Mouse (Mus musculus): Measurements from ENCODE around the gene Ncstn. TPM values are rescaled to one million over a fixed set of nuclear protein-coding genes. Genes with fewer than 3 reads are reported as not detected.

Gene Ncstn
- polyA plus RNA-seq, 1 experiment from 2014 or later = 136 TPM

GRCm38 (mm10) chr1:172122671-172123070 lies 40.1 kb upstream of the Ncstn start:
- H3K4me3 ChIP-seq (ENCODE audit: low read length) = no peak overlapping the region
- no peak overlapping the region for H3K4me2 ChIP-seq (replicated peaks; ENCODE audit: low read depth, low read length)
- ATAC-seq (ENCODE audit: low FRiP score, low TSS enrichment) = no peak
- H3K27ac ChIP-seq (ENCODE audit: low read depth, low read length) = no peak overlapping the region
- peaks cover 5% of the 10 kb centered on the region for H3K4me1 ChIP-seq (ENCODE audit: control insufficient read depth, insufficient read depth, low read length)
- no peak overlapping the region for H3K9ac ChIP-seq (ENCODE audit: low read depth, low read length)
- no peaks in the 10 kb centered on the region for H3K9me3 ChIP-seq (ENCODE audit: control insufficient read depth, low read length)
- 67% methylated on average over 2 of the region's 2 CpGs for WGBS
- peaks cover 59% of the 10 kb centered on the region for H3K36me3 ChIP-seq (ENCODE audit: control insufficient read depth, insufficient read depth, low read length)
- no peaks in the 10 kb centered on the region for H3K27me3 ChIP-seq (ENCODE audit: control insufficient read depth, insufficient read depth, low read length)

- Histone ChIP-seq H3K9ac (ENCODE audit: low read depth, low read length) (no peak overlapping the region), H3K4me1 (ENCODE audit: control insufficient read depth, insufficient read depth, low read length) (no peaks in the 10 kb centered on the region), H3K4me2 (replicated peaks; ENCODE audit: low read depth, low read length) (no peak overlapping the region), H3K27me3 (ENCODE audit: control insufficient read depth, insufficient read depth, low read length) (no peaks in the 10 kb centered on the region), H3K4me3 (ENCODE audit: low read length) (no peak overlapping the region), H3K27ac (ENCODE audit: low read depth, low read length) (no peak overlapping the region), H3K36me3 (ENCODE audit: control insufficient read depth, insufficient read depth, low read length) (peaks cover 88% of the 10 kb centered on the region), H3K9me3 (ENCODE audit: control insufficient read depth, low read length) (no peaks in the 10 kb centered on the region)
- ATAC-seq (ENCODE audit: low FRiP score, low TSS enrichment) = no peak
- 60% methylated on average over 3 of the region's 3 CpGs for WGBS
These were observed 37.1 kb upstream of the Ncstn start for GRCm38 (mm10) chr1:172119720-172120119.

- no peak overlapping the region for H3K27ac ChIP-seq (ENCODE audit: low read depth, low read length)
- no peaks in the 10 kb centered on the region for H3K4me1 ChIP-seq (ENCODE audit: control insufficient read depth, insufficient read depth, low read length)
- no peaks in the 10 kb centered on the region for H3K9me3 ChIP-seq (ENCODE audit: control insufficient read depth, low read length)
- H3K9ac ChIP-seq (ENCODE audit: low read depth, low read length) = no peak overlapping the region
- no peak overlapping the region for H3K4me3 ChIP-seq (ENCODE audit: low read length)
- 82% methylated on average over 6 of the region's 6 CpGs for WGBS
- ATAC-seq (ENCODE audit: low FRiP score, low TSS enrichment) = no peak
- H3K36me3 ChIP-seq (ENCODE audit: control insufficient read depth, insufficient read depth, low read length) = peaks cover 95% of the 10 kb centered on the region
- no peak overlapping the region for H3K4me2 ChIP-seq (replicated peaks; ENCODE audit: low read depth, low read length)
- no peaks in the 10 kb centered on the region for H3K27me3 ChIP-seq (ENCODE audit: control insufficient read depth, insufficient read depth, low read length)
These were observed 36.5 kb upstream of the Ncstn start for GRCm38 (mm10) chr1:172119100-172119499.

GRCm38 (mm10) chr1:172116948-172117347 lies 34.4 kb upstream of the Ncstn start:
- Histone ChIP-seq H3K27me3 (ENCODE audit: control insufficient read depth, insufficient read depth, low read length) (no peaks in the 10 kb centered on the region), H3K27ac (ENCODE audit: low read depth, low read length) (no peak overlapping the region), H3K9ac (ENCODE audit: low read depth, low read length) (no peak overlapping the region), H3K9me3 (ENCODE audit: control insufficient read depth, low read length) (no peaks in the 10 kb centered on the region), H3K4me2 (replicated peaks; ENCODE audit: low read depth, low read length) (no peak overlapping the region), H3K36me3 (ENCODE audit: control insufficient read depth, insufficient read depth, low read length) (peaks cover 98% of the 10 kb centered on the region), H3K4me3 (ENCODE audit: low read length) (no peak overlapping the region), H3K4me1 (ENCODE audit: control insufficient read depth, insufficient read depth, low read length) (no peaks in the 10 kb centered on the region)
- no peak for ATAC-seq (ENCODE audit: low FRiP score, low TSS enrichment)
- WGBS = 95% methylated on average over 5 of the region's 5 CpGs

GRCm38 (mm10) chr1:172107777-172108477 lies 25.3 kb upstream of the Ncstn start:
- Histone ChIP-seq H3K9me3 (ENCODE audit: control insufficient read depth, low read length) (no peaks in the 10 kb centered on the region), H3K27ac (ENCODE audit: low read depth, low read length) (no peak overlapping the region), H3K36me3 (ENCODE audit: control insufficient read depth, insufficient read depth, low read length) (peaks cover 96% of the 10 kb centered on the region), H3K4me3 (ENCODE audit: low read length) (no peak overlapping the region), H3K4me2 (replicated peaks; ENCODE audit: low read depth, low read length) (no peak overlapping the region), H3K27me3 (ENCODE audit: control insufficient read depth, insufficient read depth, low read length) (no peaks in the 10 kb centered on the region), H3K4me1 (ENCODE audit: control insufficient read depth, insufficient read depth, low read length) (no peaks in the 10 kb centered on the region), H3K9ac (ENCODE audit: low read depth, low read length) (no peak overlapping the region)
- ATAC-seq (ENCODE audit: low FRiP score, low TSS enrichment) = no peak
- 82% methylated on average over 10 of the region's 10 CpGs for WGBS

GRCm38 (mm10) chr1:172105101-172105500 lies 22.5 kb upstream of the Ncstn start:
- Histone ChIP-seq H3K36me3 (ENCODE audit: control insufficient read depth, insufficient read depth, low read length) (peaks cover 93% of the 10 kb centered on the region), H3K4me2 (replicated peaks; ENCODE audit: low read depth, low read length) (no peak overlapping the region), H3K27ac (ENCODE audit: low read depth, low read length) (no peak overlapping the region), H3K9me3 (ENCODE audit: control insufficient read depth, low read length) (no peaks in the 10 kb centered on the region), H3K27me3 (ENCODE audit: control insufficient read depth, insufficient read depth, low read length) (no peaks in the 10 kb centered on the region), H3K9ac (ENCODE audit: low read depth, low read length) (no peak overlapping the region), H3K4me1 (ENCODE audit: control insufficient read depth, insufficient read depth, low read length) (no peaks in the 10 kb centered on the region), H3K4me3 (ENCODE audit: low read length) (no peak overlapping the region)
- ATAC-seq (ENCODE audit: low FRiP score, low TSS enrichment) = no peak
- WGBS = 78% methylated on average over 11 of the region's 11 CpGs

GRCm38 (mm10) chr1:172103619-172104018 lies 21.0 kb upstream of the Ncstn start:
- no peaks in the 10 kb centered on the region for H3K9me3 ChIP-seq (ENCODE audit: control insufficient read depth, low read length)
- no peak overlapping the region for H3K4me2 ChIP-seq (replicated peaks; ENCODE audit: low read depth, low read length)
- H3K27ac ChIP-seq (ENCODE audit: low read depth, low read length) = no peak overlapping the region
- H3K4me3 ChIP-seq (ENCODE audit: low read length) = no peak overlapping the region
- peaks cover 90% of the 10 kb centered on the region for H3K36me3 ChIP-seq (ENCODE audit: control insufficient read depth, insufficient read depth, low read length)
- ATAC-seq (ENCODE audit: low FRiP score, low TSS enrichment) = no peak
- H3K27me3 ChIP-seq (ENCODE audit: control insufficient read depth, insufficient read depth, low read length) = no peaks in the 10 kb centered on the region
- no peak overlapping the region for H3K9ac ChIP-seq (ENCODE audit: low read depth, low read length)
- H3K4me1 ChIP-seq (ENCODE audit: control insufficient read depth, insufficient read depth, low read length) = no peaks in the 10 kb centered on the region
- WGBS = 86% methylated on average over 4 of the region's 4 CpGs

- 85% methylated on average over 6 of the region's 6 CpGs for WGBS
- no peak for ATAC-seq (ENCODE audit: low FRiP score, low TSS enrichment)
These were observed 16.9 kb upstream of the Ncstn start for GRCm38 (mm10) chr1:172099325-172100033.

GRCm38 (mm10) chr1:172095202-172095601 lies 12.6 kb upstream of the Ncstn start:
- H3K4me3 ChIP-seq (ENCODE audit: low read length) = no peak overlapping the region
- ATAC-seq (ENCODE audit: low FRiP score, low TSS enrichment) = no peak
- no peak overlapping the region for H3K27ac ChIP-seq (ENCODE audit: low read depth, low read length)
- H3K9me3 ChIP-seq (ENCODE audit: control insufficient read depth, low read length) = no peaks in the 10 kb centered on the region
- no peak overlapping the region for H3K9ac ChIP-seq (ENCODE audit: low read depth, low read length)
- peaks cover 84% of the 10 kb centered on the region for H3K36me3 ChIP-seq (ENCODE audit: control insufficient read depth, insufficient read depth, low read length)
- WGBS = 83% methylated on average over 6 of the region's 6 CpGs
- no peaks in the 10 kb centered on the region for H3K4me1 ChIP-seq (ENCODE audit: control insufficient read depth, insufficient read depth, low read length)
- H3K27me3 ChIP-seq (ENCODE audit: control insufficient read depth, insufficient read depth, low read length) = no peaks in the 10 kb centered on the region
- no peak overlapping the region for H3K4me2 ChIP-seq (replicated peaks; ENCODE audit: low read depth, low read length)

More at GRCm38 (mm10) chr1:172099325-172100033, 16.9 kb upstream of the Ncstn start:
- no peaks in the 10 kb centered on the region for H3K4me1 ChIP-seq (ENCODE audit: control insufficient read depth, insufficient read depth, low read length)
- H3K27ac ChIP-seq (ENCODE audit: low read depth, low read length) = no peak overlapping the region
- H3K9me3 ChIP-seq (ENCODE audit: control insufficient read depth, low read length) = no peaks in the 10 kb centered on the region
- no peak overlapping the region for H3K4me2 ChIP-seq (replicated peaks; ENCODE audit: low read depth, low read length)
- H3K36me3 ChIP-seq (ENCODE audit: control insufficient read depth, insufficient read depth, low read length) = peaks cover 85% of the 10 kb centered on the region
- no peak overlapping the region for H3K4me3 ChIP-seq (ENCODE audit: low read length)
- no peaks in the 10 kb centered on the region for H3K27me3 ChIP-seq (ENCODE audit: control insufficient read depth, insufficient read depth, low read length)
- no peak overlapping the region for H3K9ac ChIP-seq (ENCODE audit: low read depth, low read length)
